Mouse (Mus musculus) B cell, adult (primary cell): Measurements from ENCODE around the gene Dhx30. TPM values are rescaled to one million over a fixed set of nuclear protein-coding genes. Genes with fewer than 3 reads are reported as not detected.

ENCODE experiments used
- total RNA-seq: library from RNA; stranded (reverse); gene quantifications from 4 replicates; pipeline ENCODE4 v1.2.4, GENCODE M21; 2023; ENCODE audit not compliant: inconsistent age

The Dhx30 gene
- total RNA-seq = 121 to 161 TPM (median 145 TPM) in 4 replicates

GRCm38 (mm10) chr9:110117779-110118139 lies at the start of gene Dhx30:
Gene Dhx30 (minus strand): TSS chr9:110117830.

GRCm38 (mm10) chr9:110116977-110117778 lies 452 bp downstream of the Dhx30 start, which contains the start of gene Smarcc1:
Gene Smarcc1 (plus strand): TSS chr9:110117708.

Other genes with a start within 250 kb of the Dhx30 start
- 9.2 to 11.9 TPM (median 9.8 TPM) in 4 replicates for gene Cdc25a, start 242.3 kb downstream of the Dhx30 start, total RNA-seq
- 66.8 to 78.6 TPM (median 74.1 TPM) in 4 replicates for gene Map4, start 186.4 kb downstream of the Dhx30 start, total RNA-seq
- 73.7 to 79.9 TPM (median 77.2 TPM) in 4 replicates for gene Smarcc1, start 122 bp downstream of the Dhx30 start, total RNA-seq
- 2.4 to 3.0 TPM (median 2.7 TPM) in 4 replicates for gene Cspg5, start 126.0 kb upstream of the Dhx30 start, total RNA-seq
- gene Elp6, start 187.3 kb upstream of the Dhx30 start, total RNA-seq = 5.9 to 9.4 TPM (median 7.1 TPM) in 4 replicates
- gene Scap, start 215.5 kb upstream of the Dhx30 start, total RNA-seq = 55.7 to 75.5 TPM (median 59.2 TPM) in 4 replicates